ENCODE assay signal across 8 mouse cellular contexts in the genomic region with DNA sequence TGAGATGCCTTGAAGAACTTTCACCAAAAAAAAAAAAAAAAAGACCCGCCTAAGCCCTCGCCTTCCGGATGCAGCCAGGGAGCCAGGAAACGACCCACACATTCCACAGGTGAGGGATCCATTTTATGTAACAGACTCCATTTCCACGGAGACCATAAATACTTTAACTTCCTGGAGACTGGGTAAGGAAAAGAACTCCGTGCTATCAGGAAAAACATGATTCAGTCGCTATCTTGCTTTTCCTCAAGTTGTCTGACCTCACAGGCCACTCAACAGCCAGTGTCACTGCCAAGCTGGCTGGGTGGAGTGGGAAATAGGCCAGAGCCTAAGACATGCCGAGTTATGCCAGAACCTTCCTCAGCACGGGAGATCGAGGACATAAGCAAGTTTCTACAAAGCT. TPM values are rescaled to one million over a fixed set of nuclear protein-coding genes. Genes with fewer than 3 reads are reported as not detected.
DNase-seq lines count a peak whose midpoint lies in the region; ATAC-seq and TF ChIP-seq lines count a peak whose summit lies in the region.

No protein-coding gene starts in this region.

- intact Hi-C loops in gastrocnemius, adult 2 months (cut with DNase I): no loop called here

- ATAC-seq in cerebellum, adult (ENCODE audit: insufficient number of reproducible peaks, low FRiP score, low TSS enrichment): no peak
- ATAC-seq in intestine, embryonic 16.5 days: peak; percentile 48
- no peak for ATAC-seq in granulocyte monocyte progenitor cell, adult 5-6 weeks (replicated peaks; ENCODE audit: poor library complexity, severe bottlenecking)

- peaks cover 16% of the 10 kb centered on the region for H3K4me1 ChIP-seq in intestine, embryonic 16.5 days (ENCODE audit: control insufficient read depth, insufficient read depth, low read length)

- H3K36me3 ChIP-seq in intestine, embryonic 16.5 days (ENCODE audit: control insufficient read depth, insufficient read depth, low read length): no peaks in the 10 kb centered on the region

- peak overlapping the region; percentile 80 for H3K27ac ChIP-seq in gastrocnemius, adult 2 months
- H3K27ac ChIP-seq in intestine, embryonic 16.5 days (ENCODE audit: low read length): peak overlapping the region; percentile 58

- no peak for TF ChIP-seq CTCF in gastrocnemius, adult 2 months (IDR thresholded peaks at IDR 0.05)

- DNase-seq in cerebellum, adult 11-12 months: peak; percentile 55
- peak; percentile 81 for DNase-seq in gastrocnemius, adult 2 months
- DNase-seq in lung, postnatal 14 days: peak; percentile 63
- no peak for DNase-seq in layer of hippocampus, postnatal 14 days (ENCODE audit: low spot score in 2 of 2)
- no peak for DNase-seq in testis, postnatal 10 days (ENCODE audit: low spot score)

- no peaks in the 10 kb centered on the region for H3K9me3 ChIP-seq in intestine, embryonic 16.5 days (ENCODE audit: control insufficient read depth, low read length)

- no peaks in the 10 kb centered on the region for H3K27me3 ChIP-seq in intestine, embryonic 16.5 days (replicated peaks; ENCODE audit: control insufficient read depth, insufficient read depth, low read length)

- 45% methylated on average over 10 of the region's 10 CpGs for WGBS in intestine, embryonic 16.5 days

- no peak overlapping the region for H3K4me2 ChIP-seq in intestine, embryonic 16.5 days (ENCODE audit: low read depth, low read length)

- H3K4me3 ChIP-seq in gastrocnemius, adult 2 months: peak overlapping the region; percentile 0; the same call in 1 of the 2 replicates
- H3K4me3 ChIP-seq in intestine, embryonic 16.5 days (ENCODE audit: low read length): no peak overlapping the region

- 0 out of 2 replicates have a peak overlapping the region, but pooled peaks have one; percentile 23 for H3K9ac ChIP-seq in intestine, embryonic 16.5 days (ENCODE audit: low read depth, low read length)

RNA-seq across cellular contexts. Expression of a gene that starts 46.3 kb away (rescaled TPM):
- 10 to 100 TPM; 90.6 to 92.3 TPM for total RNA-seq in gastrocnemius, adult 2 months (2021)
- 6.2 and 7.6 TPM in 2 replicates for polyA plus RNA-seq in intestine, embryonic 16.5 days (2015; fragmentation: Nextera tagmentation; extraction: Ambion mirVana)
- total RNA-seq in granulocyte monocyte progenitor cell, adult 5-6 weeks (2014; fragmentation: Nextera tagmentation): 26.6 and 47.5 TPM in 2 replicates
- total RNA-seq in granulocyte monocyte progenitor cell, adult 5-6 weeks (2017): 46.0 and 57.7 TPM in 2 replicates
- 10 to 100 TPM; 23.0 to 25.8 TPM for total RNA-seq in layer of hippocampus, postnatal 14 days (2021)

Comparison
In these comparisons a context has a peak if more than half of its experiments do, and no peak if none do; other contexts are left out.
1. DNase-seq: peak in cerebellum, adult 11-12 months (single experiment), gastrocnemius, adult 2 months (single experiment) and lung, postnatal 14 days (single experiment); none in layer of hippocampus, postnatal 14 days (0 of 2) and testis, postnatal 10 days (single experiment).